Mouse (Mus musculus) erythroid progenitor cell, adult 5-6 weeks (primary cell): ENCODE measurements around the gene Gm8978. TPM values are rescaled to one million over a fixed set of nuclear protein-coding genes. Genes with fewer than 3 reads are reported as not detected.
A peak's percentile ranks its signal among the peaks of the same experiment; 100 is the strongest.
"Not testable (repeated sequence)": the region's sequence is repeated elsewhere in the genome, so short reads cannot be mapped to it uniquely, and the experiment has no call there.

Experiments used
- ATAC-seq: replicated peaks from 2 replicates; pipeline ENCODE4 v1.8.0; 2016; ENCODE audit warnings: moderate number of reproducible peaks, mild to moderate bottlenecking, moderate TSS enrichment, inconsistent platforms; ENCODE audit not compliant: poor library complexity, low FRiP score, severe bottlenecking
- total RNA-seq, 2 experiments: library from RNA; stranded (forward) in 1 of 2; stranded (reverse) in 1 of 2; fragments of 150-400 nt in 1 of 2; fragments of 186-747, 209-891 nt in 1 of 2; gene quantifications; 2 replicates each; pipeline versions ENCODE4 v1.2.3 to v1.2.4; 2015 to 2017; ENCODE audit warnings: low replicate concordance in 2 of 2

The Gm8978 gene
- total RNA-seq (2015; ENCODE audit: low replicate concordance) (not detected in 2 replicates), total RNA-seq (2017; ENCODE audit: low replicate concordance) (not detected in 2 replicates)

DNA sequence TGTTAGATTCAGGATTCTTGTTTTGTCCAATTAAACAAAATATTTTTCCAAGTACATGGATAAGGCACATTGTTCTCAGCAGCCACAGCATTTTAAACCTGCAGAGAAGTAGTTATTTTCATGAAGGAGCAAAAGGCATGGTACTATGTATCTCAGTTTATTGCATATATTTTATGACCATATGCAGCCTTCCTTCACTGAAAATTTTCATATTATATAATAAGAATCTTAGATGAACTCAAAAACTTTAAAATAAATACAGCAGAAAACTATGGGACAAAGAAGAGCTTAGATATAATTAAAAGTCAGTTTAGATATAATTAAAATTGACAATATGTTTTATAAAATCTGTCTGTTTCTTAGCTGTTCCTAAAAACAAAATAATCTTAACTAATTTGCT, at the start of gene Gm8978:
TSS of gene Gm8978 (minus strand) at position 101 of the 400 bp plus-strand sequence.
- not testable (repeated sequence) for ATAC-seq

- ATAC-seq, result peak; percentile 54
These were observed 35.3 kb downstream of the Gm8978 start for GRCm38 (mm10) chr19:33589626-33590302.

DNA sequence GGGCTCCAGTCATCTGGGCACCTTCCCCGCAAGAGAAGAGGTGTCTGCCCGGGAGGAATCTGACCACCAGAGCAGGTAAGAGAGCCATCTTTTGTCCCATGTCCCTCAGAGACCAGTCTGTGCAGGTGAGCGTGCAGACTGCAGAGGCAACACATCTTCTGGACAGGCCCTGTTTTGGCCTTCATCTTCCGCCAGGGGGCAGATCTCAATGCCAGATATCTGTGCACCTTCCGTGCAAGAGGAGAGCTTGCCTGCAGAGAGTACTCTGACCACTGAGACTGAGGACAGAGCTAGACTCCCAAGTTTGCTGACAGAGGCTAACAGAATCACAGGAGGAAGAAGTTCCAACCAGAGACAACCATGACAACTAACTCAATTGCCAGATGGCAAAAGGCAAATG, 56.5 kb downstream of the Gm8978 start:
- ATAC-seq, result not testable (repeated sequence)

Other genes starting within 250 kb of the Gm8978 start
- not detected in 2 replicates for gene Rnls, start 233.0 kb downstream of the Gm8978 start, total RNA-seq (2015; ENCODE audit: low replicate concordance)
- gene Rnls, start 233.0 kb downstream of the Gm8978 start, total RNA-seq (2017; ENCODE audit: low replicate concordance), result not detected in 2 replicates
- not detected in 2 replicates for gene Lipo4, start 107.5 kb downstream of the Gm8978 start, total RNA-seq (2015; ENCODE audit: low replicate concordance)
- not detected in 2 replicates for gene Lipo4, start 107.5 kb downstream of the Gm8978 start, total RNA-seq (2017; ENCODE audit: low replicate concordance)
- gene Lipo2, start 126.1 kb upstream of the Gm8978 start, total RNA-seq (2015; ENCODE audit: low replicate concordance), result not detected in 2 replicates
- gene Lipo2, start 126.1 kb upstream of the Gm8978 start, total RNA-seq (2017; ENCODE audit: low replicate concordance), result not detected in 2 replicates
- 0.72 and 3.4 TPM in 2 replicates for gene Lipo3, start 136.7 kb upstream of the Gm8978 start, total RNA-seq (2015; ENCODE audit: low replicate concordance)
- not detected in 2 replicates for gene Lipo3, start 136.7 kb upstream of the Gm8978 start, total RNA-seq (2017; ENCODE audit: low replicate concordance)
- not detected in 2 replicates for gene Lipo1, start 162.2 kb upstream of the Gm8978 start, total RNA-seq (2015; ENCODE audit: low replicate concordance)
- not detected in 2 replicates for gene Lipo1, start 162.2 kb upstream of the Gm8978 start, total RNA-seq (2017; ENCODE audit: low replicate concordance)